Mouse (Mus musculus) neural tube, postnatal 0 days (tissue): Measurements from ENCODE around the gene Gm17359. TPM values are rescaled to one million over a fixed set of nuclear protein-coding genes. Genes with fewer than 3 reads are reported as not detected.

Experiments used
- polyA plus RNA-seq: library from polyadenylated mRNA; unstranded; fragments of >200 nt; fragmentation: Nextera tagmentation; extraction: Ambion mirVana; gene quantifications from 2 replicates; pipeline ENCODE4 v1.2.1, GENCODE M21; 2015

Gene Gm17359
- not detected in 2 replicates for polyA plus RNA-seq

DNA sequence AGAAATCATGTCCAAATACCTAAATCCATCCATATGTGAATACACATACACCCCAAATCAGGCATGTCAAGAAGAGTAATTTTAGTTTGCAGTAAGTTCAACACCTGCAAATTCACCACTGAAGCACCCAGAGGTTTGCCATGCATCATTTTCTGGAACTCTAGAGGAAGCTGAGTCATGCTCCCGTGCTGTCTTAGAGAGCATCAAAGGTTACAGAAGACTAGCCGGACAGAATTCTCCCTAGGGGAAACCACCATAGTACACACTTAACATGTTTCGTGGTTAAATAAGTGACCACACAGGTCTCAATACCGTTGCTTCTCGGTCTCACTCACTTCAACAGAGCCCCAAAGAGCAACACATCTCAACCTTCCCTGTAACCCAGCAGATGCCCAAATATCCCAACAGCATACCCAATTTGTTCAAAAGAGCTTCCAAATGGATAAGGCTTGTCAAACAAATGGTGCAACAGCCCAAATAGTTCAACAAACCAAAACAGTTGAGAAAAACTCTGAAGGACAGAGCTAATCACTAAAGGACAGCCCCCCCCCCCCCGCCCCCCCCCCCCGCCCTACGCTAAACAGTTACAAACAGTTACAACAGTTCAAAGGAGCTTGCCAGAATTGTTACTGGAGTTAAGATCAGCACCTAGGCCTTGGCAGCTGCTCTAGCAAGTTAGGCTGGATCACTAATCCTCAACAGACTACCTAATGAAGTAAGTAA, at the start of gene Gm17359:
Gene Gm17359 (plus strand): TSS at position 618 of the 723 bp plus-strand sequence.

Other genes starting within 250 kb of the Gm17359 start
- 9.4 and 11.2 TPM in 2 replicates for gene Rapgef2, start 50.1 kb upstream of the Gm17359 start, polyA plus RNA-seq
- 4.2 and 4.3 TPM in 2 replicates for gene Fnip2, start 231.1 kb downstream of the Gm17359 start, polyA plus RNA-seq